Mouse (Mus musculus) stomach, postnatal 0 days (tissue): ENCODE measurements around the gene Hk2.

Experiments
- CTCF ChIP-seq: IDR thresholded peaks from 2 replicates; pipeline ENCODE4 v1.5.1; 2016; ENCODE audit warnings: antibody characterized with exemption, low read depth, mild to moderate bottlenecking, moderate library complexity
- EP300 ChIP-seq: optimal IDR thresholded peaks from 2 replicates; pipeline ENCODE3; 2016; ENCODE audit warnings: antibody characterized with exemption

DNA sequence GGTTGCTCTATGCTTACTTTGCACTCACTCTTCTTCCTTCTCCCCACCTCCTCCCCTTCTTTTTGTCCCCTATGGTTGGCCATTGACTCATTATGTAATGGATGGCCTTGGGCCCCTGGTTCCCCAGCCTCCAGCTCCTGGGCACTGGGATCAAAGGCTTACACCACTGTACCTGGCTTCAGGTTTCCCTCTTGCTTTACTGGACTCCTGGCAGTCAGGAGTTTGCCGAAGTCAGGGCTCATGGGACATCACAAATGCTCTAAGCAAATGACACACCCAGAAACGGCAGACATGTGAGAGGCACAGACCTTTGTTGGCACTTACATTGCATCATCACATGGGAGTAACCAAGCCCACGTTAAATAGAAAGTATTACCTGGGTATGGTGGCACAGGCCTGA is 31.6 kb upstream of the Hk2 start:
- TF ChIP-seq CTCF = no peak
- no peak for TF ChIP-seq EP300
